Mouse (Mus musculus) heart, postnatal 0 days (tissue): ENCODE measurements around the gene Top3a.

Source experiments
- CTCF ChIP-seq: IDR thresholded peaks from 2 replicates; pipeline ENCODE4 v1.5.1; 2016; ENCODE audit warnings: antibody characterized with exemption, control low read depth, low read depth
- EP300 ChIP-seq: IDR thresholded peaks from 2 replicates; pipeline ENCODE4 v1.6.1; 2016; ENCODE audit warnings: antibody characterized with exemption, low read depth

DNA sequence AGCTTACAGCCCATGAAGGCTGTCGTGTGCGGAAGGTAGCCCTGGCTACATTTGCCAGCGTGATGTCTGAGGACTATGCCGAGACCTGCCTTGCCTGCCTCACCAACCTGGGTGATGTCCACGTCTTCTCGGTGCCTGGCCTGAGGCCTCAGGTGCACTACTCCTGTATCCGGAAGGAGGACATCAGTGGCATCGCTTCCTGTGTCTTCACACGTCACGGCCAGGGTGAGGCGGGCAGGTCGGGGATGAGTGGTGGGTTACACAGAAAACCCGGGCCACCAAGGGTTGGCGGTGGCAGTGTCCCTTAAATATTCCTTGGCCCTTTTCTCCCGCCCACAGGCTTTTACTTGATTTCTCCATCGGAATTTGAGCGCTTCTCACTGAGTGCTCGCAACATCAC is 65.1 kb downstream of the Top3a start:
- TF ChIP-seq CTCF (no peak), EP300 (no peak)
